Mouse (Mus musculus) forebrain, embryonic 14.5 days (tissue): ENCODE results near the gene Gm20388. TPM values are rescaled to one million over a fixed set of nuclear protein-coding genes. Genes with fewer than 3 reads are reported as not detected.

Experiments
- ATAC-seq: fragments of 200-750 bp; cut with Nextera tagmentation; 2 replicates; pipeline ENCODE4 v1.8.0; 2017; ENCODE audit warnings: mild to moderate bottlenecking, moderate library complexity
- DNase-seq: peaks from one replicate; pipeline ENCODE4 v3.0.0-alpha.2; 2015; ENCODE audit warnings: low spot score
- H3K27ac ChIP-seq: fragments of 300-500 bp; sonication (generic); 2 replicates; pipeline ENCODE4 v1.5.1; 2014; ENCODE audit warnings: low read depth, mild to moderate bottlenecking, control low read depth, low read length, moderate library complexity
- H3K27me3 ChIP-seq: fragments of 300-500 bp; sonication (generic); replicated peaks from 2 replicates; pipeline ENCODE4 v1.6.1; 2014; ENCODE audit warnings: low read length, control low read depth, mixed read lengths; ENCODE audit not compliant: control insufficient read depth, insufficient read depth
- H3K36me3 ChIP-seq: fragments of 300-500 bp; sonication (generic); 2 replicates; pipeline ENCODE4 v1.6.1; 2014; ENCODE audit warnings: low read length, control low read depth; ENCODE audit not compliant: control insufficient read depth, insufficient read depth
- H3K4me1 ChIP-seq: fragments of 300-500 bp; sonication (generic); 2 replicates; pipeline ENCODE4 v1.6.1; 2014; ENCODE audit warnings: antibody characterized with exemption, low read length, control low read depth; ENCODE audit not compliant: control insufficient read depth, insufficient read depth
- H3K4me2 ChIP-seq: fragments of 300-500 bp; sonication (generic); 2 replicates; pipeline ENCODE4 v1.6.1; 2014; ENCODE audit warnings: mild to moderate bottlenecking, control low read depth, low read length
- H3K4me3 ChIP-seq: fragments of 300-500 bp; sonication (generic); 2 replicates; pipeline ENCODE4 v1.5.1; 2014; ENCODE audit warnings: low read depth, low read length, control low read depth
- H3K9ac ChIP-seq: fragments of 300-500 bp; sonication (generic); 2 replicates; pipeline ENCODE4 v1.6.1; 2014; ENCODE audit warnings: mild to moderate bottlenecking, low read length, control low read depth, moderate library complexity
- H3K9me3 ChIP-seq: fragments of 300-500 bp; sonication (generic); replicated peaks from 2 replicates; pipeline ENCODE4 v1.6.1; 2016; ENCODE audit warnings: low read length, control low read depth, mixed read lengths; ENCODE audit not compliant: control insufficient read depth
- WGBS: fragments of 180-500 bp; shearing (Covaris S2); extraction: QIAGEN DNeasy Blood & Tissue Kit; methylation state at CpG from one replicate; pipeline ENCODE4 v1.1.7; 2014; 5-methylcytosine and 5-hydroxymethylcytosine counted together
- polyA plus RNA-seq: library from polyadenylated mRNA; unstranded; fragments of >200 nt; fragmentation: Nextera tagmentation; extraction: Ambion mirVana; gene quantifications from 2 replicates; pipeline ENCODE4 v1.2.1, GENCODE M21; 2014

The Gm20388 gene
- polyA plus RNA-seq, 1 experiment from 2014 or later: 7.4 TPM

DNA sequence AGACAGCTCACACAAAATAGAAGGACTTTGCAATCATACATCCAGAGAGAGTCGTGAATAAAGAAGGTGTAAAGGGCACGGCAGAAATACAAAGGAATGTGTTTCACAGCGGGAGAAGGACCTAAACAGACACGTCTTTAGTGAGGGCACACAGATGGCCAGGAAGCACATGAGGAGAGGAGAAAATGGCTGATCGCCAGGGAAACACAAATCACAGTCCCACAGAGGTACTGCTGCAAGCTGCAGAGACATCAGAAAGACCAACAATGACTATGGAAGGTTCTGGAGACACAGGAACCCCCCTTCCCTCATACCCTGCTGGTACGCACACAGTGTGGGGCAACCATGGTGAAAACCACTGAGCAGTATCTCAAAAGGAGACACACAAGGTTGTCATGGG is 1810.4 kb downstream of the Gm20388 start:
- WGBS: 55% methylated on average over 6 of the region's 6 CpGs
- DNase-seq (no peak), ATAC-seq (no peak)
- Histone ChIP-seq H3K9me3 (no peaks in the 10 kb centered on the region), H3K4me1 (peaks cover 3% of the 10 kb centered on the region; the same call in 1 of the 2 replicates), H3K4me2 (no peak overlapping the region), H3K9ac (no peak overlapping the region), H3K27ac (no peak overlapping the region), H3K4me3 (no peak overlapping the region), H3K27me3 (no peaks in the 10 kb centered on the region), H3K36me3 (no peaks in the 10 kb centered on the region)

- Histone ChIP-seq H3K4me1 (no peaks in the 10 kb centered on the region), H3K4me3 (no peak overlapping the region), H3K4me2 (no peak overlapping the region), H3K36me3 (no peaks in the 10 kb centered on the region), H3K9ac (no peak overlapping the region), H3K27me3 (peaks cover 9% of the 10 kb centered on the region), H3K9me3 (no peaks in the 10 kb centered on the region), H3K27ac (no peak overlapping the region)
- ATAC-seq (no peak), DNase-seq (no peak)
- 78% methylated on average over 11 of the region's 12 CpGs for WGBS
Observed at GRCm38 (mm10) chr8:121723846-121724245, 1813.2 kb downstream of the Gm20388 start.

GRCm38 (mm10) chr8:121727164-121727563 is 1816.5 kb downstream of the Gm20388 start:
- no peaks in the 10 kb centered on the region for H3K9me3 ChIP-seq
- no peak overlapping the region for H3K4me2 ChIP-seq
- DNase-seq (no peak), ATAC-seq (no peak)
- H3K27ac ChIP-seq: no peak overlapping the region
- H3K36me3 ChIP-seq: no peaks in the 10 kb centered on the region
- no peak overlapping the region for H3K9ac ChIP-seq
- peaks cover 1% of the 10 kb centered on the region for H3K4me1 ChIP-seq
- H3K27me3 ChIP-seq: peaks cover 25% of the 10 kb centered on the region
- 57% methylated on average over 3 of the region's 3 CpGs for WGBS
- H3K4me3 ChIP-seq: no peak overlapping the region

- no peak for DNase-seq
- H3K27ac ChIP-seq: peak within 1 kb of the TSS; percentile 33; the same call in 1 of the 2 replicates
- peaks cover 34% of the 10 kb centered on the region for H3K27me3 ChIP-seq
- peak within 1 kb of the TSS; percentile 64 for H3K4me3 ChIP-seq
- no peak for ATAC-seq
- peak within 1 kb of the TSS; percentile 61 for H3K4me2 ChIP-seq
- WGBS: 3% methylated on average over 12 of the region's 12 CpGs
- peak within 1 kb of the TSS; percentile 78 for H3K9ac ChIP-seq
- peaks cover 8% of the 10 kb centered on the region for H3K4me1 ChIP-seq
- no peaks in the 10 kb centered on the region for H3K36me3 ChIP-seq
- H3K9me3 ChIP-seq: no peaks in the 10 kb centered on the region
Observed at GRCm38 (mm10) chr8:121729323-121729722, 1818.7 kb downstream of the Gm20388 start, which contains the start of gene Jph3. Gene Jph3, plus strand, starts transcription at chr8:121729623.

- peaks cover 8% of the 10 kb centered on the region for H3K4me1 ChIP-seq
- H3K4me2 ChIP-seq: peak overlapping the region; percentile 61
- peak overlapping the region; percentile 78 for H3K9ac ChIP-seq
- peaks cover 34% of the 10 kb centered on the region for H3K27me3 ChIP-seq
- peak overlapping the region; percentile 64 for H3K4me3 ChIP-seq
- WGBS: 0% methylated on average over 33 of the region's 54 CpGs
- peak; percentile 7; the same call in 1 of the 2 replicates for ATAC-seq
- H3K27ac ChIP-seq: peak overlapping the region; percentile 33; the same call in 1 of the 2 replicates
- peak; percentile 42 for DNase-seq
- no peaks in the 10 kb centered on the region for H3K36me3 ChIP-seq
- no peaks in the 10 kb centered on the region for H3K9me3 ChIP-seq
Observed at GRCm38 (mm10) chr8:121729754-121730153, 1819.1 kb downstream of the Gm20388 start.

GRCm38 (mm10) chr8:121730170-121730569 is 1819.5 kb downstream of the Gm20388 start:
- ATAC-seq: peak; percentile 32; the same call in 1 of the 2 replicates
- peak overlapping the region; percentile 33; the same call in 1 of the 2 replicates for H3K27ac ChIP-seq
- 0% methylated on average over 25 of the region's 60 CpGs for WGBS
- peaks cover 8% of the 10 kb centered on the region for H3K4me1 ChIP-seq
- peak overlapping the region; percentile 64 for H3K4me3 ChIP-seq
- peak overlapping the region; percentile 61 for H3K4me2 ChIP-seq
- peak; percentile 61 for DNase-seq
- no peaks in the 10 kb centered on the region for H3K9me3 ChIP-seq
- peak overlapping the region; percentile 78 for H3K9ac ChIP-seq
- no peaks in the 10 kb centered on the region for H3K36me3 ChIP-seq
- H3K27me3 ChIP-seq: peaks cover 34% of the 10 kb centered on the region

DNA sequence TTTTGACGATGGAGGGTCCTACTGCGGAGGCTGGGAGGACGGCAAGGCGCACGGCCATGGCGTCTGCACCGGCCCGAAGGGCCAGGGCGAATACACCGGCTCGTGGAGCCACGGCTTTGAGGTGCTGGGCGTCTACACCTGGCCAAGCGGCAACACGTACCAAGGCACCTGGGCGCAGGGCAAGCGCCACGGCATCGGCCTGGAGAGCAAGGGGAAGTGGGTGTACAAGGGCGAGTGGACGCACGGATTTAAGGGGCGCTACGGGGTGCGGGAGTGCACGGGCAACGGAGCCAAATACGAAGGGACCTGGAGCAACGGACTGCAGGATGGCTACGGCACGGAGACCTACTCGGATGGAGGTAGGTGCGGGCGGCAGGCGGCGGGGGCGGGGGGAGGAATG is 1820.0 kb downstream of the Gm20388 start:
- no peaks in the 10 kb centered on the region for H3K9me3 ChIP-seq
- H3K4me3 ChIP-seq: peak overlapping the region; percentile 64
- H3K27ac ChIP-seq: no peak overlapping the region
- under 1% methylated on average over 32 of the region's 37 CpGs for WGBS
- H3K27me3 ChIP-seq: peaks cover 34% of the 10 kb centered on the region
- no peaks in the 10 kb centered on the region for H3K36me3 ChIP-seq
- peaks cover 8% of the 10 kb centered on the region for H3K4me1 ChIP-seq
- peak overlapping the region; percentile 61 for H3K4me2 ChIP-seq
- ATAC-seq (no peak), DNase-seq (no peak)
- peak overlapping the region; percentile 78 for H3K9ac ChIP-seq

GRCm38 (mm10) chr8:121731060-121731459 is 1820.4 kb downstream of the Gm20388 start:
- H3K4me3 ChIP-seq: peak overlapping the region; percentile 64
- ATAC-seq (peak; percentile 29), DNase-seq (no peak)
- no peak overlapping the region for H3K27ac ChIP-seq
- H3K4me1 ChIP-seq: peaks cover 8% of the 10 kb centered on the region
- H3K36me3 ChIP-seq: no peaks in the 10 kb centered on the region
- peak overlapping the region; percentile 61 for H3K4me2 ChIP-seq
- peaks cover 34% of the 10 kb centered on the region for H3K27me3 ChIP-seq
- WGBS: 3% methylated on average over 9 of the region's 11 CpGs
- peak overlapping the region; percentile 78 for H3K9ac ChIP-seq
- no peaks in the 10 kb centered on the region for H3K9me3 ChIP-seq

- no peaks in the 10 kb centered on the region for H3K9me3 ChIP-seq
- H3K27ac ChIP-seq: no peak overlapping the region; the same call in 1 of the 2 replicates
- peaks cover 8% of the 10 kb centered on the region for H3K4me1 ChIP-seq
- no peaks in the 10 kb centered on the region for H3K36me3 ChIP-seq
- peak overlapping the region; percentile 78 for H3K9ac ChIP-seq
- ATAC-seq (peak; percentile 56; the same call in 1 of the 2 replicates), DNase-seq (peak; percentile 51)
- H3K27me3 ChIP-seq: peaks cover 34% of the 10 kb centered on the region
- WGBS: 3% methylated on average over 26 of the region's 26 CpGs
- peak overlapping the region; percentile 64 for H3K4me3 ChIP-seq
- peak overlapping the region; percentile 61 for H3K4me2 ChIP-seq
Observed at GRCm38 (mm10) chr8:121731471-121732333, 1821.1 kb downstream of the Gm20388 start.
